Mouse (Mus musculus): ENCODE results near the gene Qk. TPM values are rescaled to one million over a fixed set of nuclear protein-coding genes. Genes with fewer than 3 reads are reported as not detected.

Qk gene
- total and polyA plus RNA-seq, 3 experiments, result 58.4 to 1,938 (median 128) TPM

DNA sequence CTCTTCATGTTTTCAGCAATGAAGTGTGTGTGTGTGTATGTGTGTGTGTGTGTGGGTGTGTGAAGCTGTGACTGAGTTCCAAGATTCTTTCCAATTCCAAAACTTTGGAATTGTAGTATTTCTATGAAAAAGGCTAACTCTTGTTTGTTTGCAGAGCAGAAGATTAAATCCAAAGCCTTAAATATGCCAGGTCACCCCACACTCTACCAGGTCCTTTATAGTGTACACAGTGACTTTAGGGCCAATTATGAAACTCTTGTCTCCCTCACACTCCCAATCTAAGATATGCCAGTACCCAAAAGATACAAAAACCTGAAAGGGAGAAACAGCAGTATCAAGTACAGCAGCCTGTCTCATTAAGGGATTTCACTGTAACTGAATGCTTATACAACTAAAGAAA is 15.7 kb downstream of the Qk start:
- DNase-seq (ENCODE audit: low read depth, low spot score), result no peak
- no peak overlapping the region for H3K4me3 ChIP-seq (ENCODE audit: control insufficient read depth in 1 of 2, insufficient read depth in 1 of 2, low read depth in 2 of 2, low read length in 2 of 2)
- H3K9ac ChIP-seq (ENCODE audit: control insufficient read depth, low read depth, low read length, poor library complexity, severe bottlenecking), result no peak overlapping the region
- H3K27ac ChIP-seq (ENCODE audit: control insufficient read depth, low read depth, low read length), result no peak overlapping the region
- H3K27me3 ChIP-seq (ENCODE audit: control insufficient read depth in 1 of 2, insufficient read depth in 2 of 2, low read length in 2 of 2), result no peaks in the 10 kb centered on the region
- peaks cover 0 to 36% of the 10 kb centered on the region in 2 experiments; a peak in 2 of 4 replicates for H3K36me3 ChIP-seq (ENCODE audit: control insufficient read depth in 1 of 2, insufficient read depth in 2 of 2, low read length in 2 of 2)
- TF ChIP-seq POLR2AphosphoS5 (IDR thresholded peaks at IDR 0.05; ENCODE audit: borderline replicate concordance, low read depth, low read length), result no peak
- TF ChIP-seq SMC3 (IDR thresholded peaks at IDR 0.05; ENCODE audit: low read depth, low read length), result no peak
- no peak for TF ChIP-seq NELFE (IDR thresholded peaks at IDR 0.05; ENCODE audit: low read depth, low read length)
- no peak for TF ChIP-seq MXI1 (IDR thresholded peaks at IDR 0.05; ENCODE audit: low read depth, low read length)
- TF ChIP-seq TBP (IDR thresholded peaks at IDR 0.05; ENCODE audit: low read depth, low read length), result no peak
- no peak for TF ChIP-seq ELF1 (IDR thresholded peaks at IDR 0.05; ENCODE audit: low read depth, low read length)
- no peak for TF ChIP-seq GABPA (IDR thresholded peaks at IDR 0.05; ENCODE audit: low read depth, low read length)
- peaks cover 3 to 25% of the 10 kb centered on the region in 2 experiments; a peak in 2 of 4 replicates for H3K4me1 ChIP-seq (ENCODE audit: control insufficient read depth in 1 of 2, insufficient read depth in 2 of 2, low read length in 2 of 2)
- H3K9me3 ChIP-seq (replicated peaks; ENCODE audit: insufficient read depth, low read length), result no peaks in the 10 kb centered on the region
- peaks cover 51% of the 10 kb centered on the region for H3K79me2 ChIP-seq (ENCODE audit: control insufficient read depth, insufficient read depth, low read length, poor library complexity)

DNA sequence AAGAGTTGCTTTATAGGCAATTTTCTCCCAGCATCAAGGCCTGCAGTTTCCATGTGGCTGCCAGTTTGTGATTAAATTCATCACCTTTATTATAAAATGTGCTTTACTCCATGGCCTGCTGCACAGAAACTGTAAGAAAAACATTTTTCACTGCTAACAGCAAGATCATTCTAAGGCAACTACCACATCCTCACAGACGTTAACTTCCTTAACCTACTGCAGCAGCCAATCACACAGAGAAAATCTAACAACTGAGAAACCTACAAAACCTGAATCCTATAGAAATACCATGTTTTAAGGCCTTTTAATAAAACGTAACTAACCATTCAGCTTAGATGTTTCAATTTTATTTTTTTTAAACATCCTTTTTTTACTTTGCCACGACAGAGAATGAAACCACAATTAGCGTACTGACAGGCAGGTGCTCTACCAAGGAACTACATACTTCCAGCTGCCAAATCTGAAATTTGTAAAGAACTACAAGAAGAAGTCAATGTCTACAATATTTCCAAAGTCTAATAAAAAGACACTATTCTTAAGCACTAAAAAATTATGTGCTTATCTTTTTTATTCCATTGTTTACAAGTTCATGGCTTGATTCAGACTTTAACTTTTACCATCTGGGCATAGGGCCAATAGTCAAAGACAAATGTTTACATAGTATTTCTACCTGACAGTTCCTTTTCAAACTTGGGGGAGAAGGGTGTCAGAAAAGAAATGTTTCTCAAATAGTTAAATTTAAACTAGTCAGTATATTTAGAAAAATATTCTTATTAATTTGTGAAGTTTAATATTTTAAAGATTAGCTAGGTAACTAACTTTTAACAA is 18.5 kb downstream of the Qk start:
- H3K27ac ChIP-seq (ENCODE audit: control insufficient read depth, low read depth, low read length), result no peak overlapping the region
- no peak overlapping the region for H3K9ac ChIP-seq (ENCODE audit: control insufficient read depth, low read depth, low read length, poor library complexity, severe bottlenecking)
- no peaks in the 10 kb centered on the region for H3K27me3 ChIP-seq (ENCODE audit: control insufficient read depth in 1 of 2, insufficient read depth in 2 of 2, low read length in 2 of 2)
- TF ChIP-seq SMC3 (IDR thresholded peaks at IDR 0.05; ENCODE audit: low read depth, low read length) (no peak), MXI1 (IDR thresholded peaks at IDR 0.05; ENCODE audit: low read depth, low read length) (0 out of 2 replicates have a peak, but pooled peaks have one; percentile 25), KAT2A (conservative IDR thresholded peaks at IDR 0.05; ENCODE audit: low read depth, low read length) (no peak), USF2 (IDR thresholded peaks at IDR 0.05; ENCODE audit: borderline replicate concordance in 1 of 2, insufficient read depth in 1 of 2, low read depth in 1 of 2, low read length in 2 of 2) (no peak), SIN3A (IDR thresholded peaks at IDR 0.05; ENCODE audit: low read length) (0 out of 2 replicates have a peak, but pooled peaks have one; percentile 44), ETS1 (IDR thresholded peaks at IDR 0.05; ENCODE audit: low read depth, low read length) (0 out of 2 replicates have a peak, but pooled peaks have one; percentile 23), CHD2 (IDR thresholded peaks at IDR 0.05; ENCODE audit: low read length) (no peak), RAD21 (IDR thresholded peaks at IDR 0.05; ENCODE audit: low read depth, low read length) (no peak), GATA1 (IDR thresholded peaks at IDR 0.05; ENCODE audit: low read depth, low read length) (0 out of 2 replicates have a peak, but pooled peaks have one; percentile 6), ELF1 (IDR thresholded peaks at IDR 0.05; ENCODE audit: low read depth, low read length) (no peak)
- peak; percentile 69 for DNase-seq (ENCODE audit: low read depth, low spot score)
- no peak overlapping the region; a peak in 1 of 4 replicates for H3K4me3 ChIP-seq (ENCODE audit: control insufficient read depth in 1 of 2, insufficient read depth in 1 of 2, low read depth in 2 of 2, low read length in 2 of 2)
- peaks cover 0 to 25% of the 10 kb centered on the region in 2 experiments; a peak in 2 of 4 replicates for H3K36me3 ChIP-seq (ENCODE audit: control insufficient read depth in 1 of 2, insufficient read depth in 2 of 2, low read length in 2 of 2)
- no peaks in the 10 kb centered on the region for H3K9me3 ChIP-seq (replicated peaks; ENCODE audit: insufficient read depth, low read length)
- peaks cover 2 to 12% of the 10 kb centered on the region in 2 experiments; a peak in 2 of 4 replicates for H3K4me1 ChIP-seq (ENCODE audit: control insufficient read depth in 1 of 2, insufficient read depth in 2 of 2, low read length in 2 of 2)
- H3K79me2 ChIP-seq (ENCODE audit: control insufficient read depth, insufficient read depth, low read length, poor library complexity), result peaks cover 42% of the 10 kb centered on the region

Data from MEL (cell line).